Mouse (Mus musculus): ENCODE measurements around the gene Cacna1c.
A peak's percentile ranks its signal among the peaks of the same experiment; 100 is the strongest.
"Not testable (repeated sequence)": the region's sequence is repeated elsewhere in the genome, so short reads cannot be mapped to it uniquely, and the experiment has no call there.

Cacna1c gene

GRCm38 (mm10) chr6:119206006-119206405, 9.8 kb upstream of the Cacna1c start:
- not testable (repeated sequence) for DNase-seq

GRCm38 (mm10) chr6:119204915-119205314, 8.7 kb upstream of the Cacna1c start:
- no peak for DNase-seq

GRCm38 (mm10) chr6:119204286-119204685, 8.1 kb upstream of the Cacna1c start:
- no peak for DNase-seq

- DNase-seq: no peak
Measured at GRCm38 (mm10) chr6:119201575-119201974, 5.4 kb upstream of the Cacna1c start.

GRCm38 (mm10) chr6:119200362-119200761, 4.1 kb upstream of the Cacna1c start:
- no peak for DNase-seq

- no peak for DNase-seq
Measured at GRCm38 (mm10) chr6:119199274-119199879, 3.2 kb upstream of the Cacna1c start.

- no peak for DNase-seq
Measured at GRCm38 (mm10) chr6:119198534-119199273, 2.5 kb upstream of the Cacna1c start.

- no peak for DNase-seq
Measured at GRCm38 (mm10) chr6:119194601-119195000, 1.6 kb downstream of the Cacna1c start.

GRCm38 (mm10) chr6:119194161-119194560, 2.1 kb downstream of the Cacna1c start:
- no peak for DNase-seq

- DNase-seq: no peak
Measured at GRCm38 (mm10) chr6:119193571-119194154, 2.6 kb downstream of the Cacna1c start.

- no peak for DNase-seq
Measured at GRCm38 (mm10) chr6:119191478-119191877, 4.7 kb downstream of the Cacna1c start.

- peak in 1 of 2 experiments; percentile 15 for DNase-seq
Measured at GRCm38 (mm10) chr6:119187631-119188030, 8.6 kb downstream of the Cacna1c start.

GRCm38 (mm10) chr6:119186658-119187057, 9.6 kb downstream of the Cacna1c start:
- peak in 1 of 2 experiments; percentile 36 for DNase-seq

GRCm38 (mm10) chr6:119183781-119184180, 12.4 kb downstream of the Cacna1c start:
- DNase-seq: no peak

- no peak for DNase-seq
Measured at GRCm38 (mm10) chr6:119182211-119182610, 14.0 kb downstream of the Cacna1c start.

GRCm38 (mm10) chr6:119180188-119180587, 16.0 kb downstream of the Cacna1c start:
- DNase-seq: no peak

- peak; percentile 10 to 20 for DNase-seq
Measured at GRCm38 (mm10) chr6:119177101-119177500, 19.1 kb downstream of the Cacna1c start.

- DNase-seq: no peak
Measured at GRCm38 (mm10) chr6:119176103-119176502, 20.1 kb downstream of the Cacna1c start.

- DNase-seq: peak; percentile 90 to 95
Measured at GRCm38 (mm10) chr6:119175078-119175853, 21.0 kb downstream of the Cacna1c start, which contains the start of gene Dcp1b. Dcp1b (plus strand) TSS chr6:119175253.

GRCm38 (mm10) chr6:119174307-119175074, 21.7 kb downstream of the Cacna1c start:
- no peak for DNase-seq

- DNase-seq: no peak
Measured at GRCm38 (mm10) chr6:119165677-119166076, 30.5 kb downstream of the Cacna1c start.

- no peak for DNase-seq
Measured at GRCm38 (mm10) chr6:119145109-119145508, 51.1 kb downstream of the Cacna1c start.

Data from kidney, postnatal 36 days (tissue).